Mouse (Mus musculus): Measurements from ENCODE around the gene Cplx3.

Gene Cplx3

GRCm38 (mm10) chr9:57638651-57639459, 32.8 kb upstream of the Cplx3 start:
- DNase-seq (ENCODE audit: low spot score in 2 of 2): peak in 1 of 2 experiments; percentile 43

GRCm38 (mm10) chr9:57637741-57638322, 31.8 kb upstream of the Cplx3 start:
- DNase-seq (ENCODE audit: low spot score in 2 of 2): peak in 1 of 2 experiments; percentile 76

GRCm38 (mm10) chr9:57637272-57637671, 31.2 kb upstream of the Cplx3 start:
- no peak for DNase-seq (ENCODE audit: low spot score in 2 of 2)

- DNase-seq (ENCODE audit: low spot score in 2 of 2): no peak
These were observed 27.5 kb upstream of the Cplx3 start for GRCm38 (mm10) chr9:57633481-57634024.

- DNase-seq (ENCODE audit: low spot score in 2 of 2): peak; percentile 69 to 74
These were observed 23.2 kb upstream of the Cplx3 start for GRCm38 (mm10) chr9:57629118-57629874.

GRCm38 (mm10) chr9:57628717-57629116, 22.6 kb upstream of the Cplx3 start:
- DNase-seq (ENCODE audit: low spot score in 2 of 2): no peak

GRCm38 (mm10) chr9:57627892-57628291, 21.8 kb upstream of the Cplx3 start:
- DNase-seq (ENCODE audit: low spot score in 2 of 2): no peak

GRCm38 (mm10) chr9:57627191-57627590, 21.1 kb upstream of the Cplx3 start:
- no peak for DNase-seq (ENCODE audit: low spot score in 2 of 2)

GRCm38 (mm10) chr9:57625674-57626500, 19.8 kb upstream of the Cplx3 start:
- DNase-seq (ENCODE audit: low spot score in 2 of 2): no peak

- DNase-seq (ENCODE audit: low spot score in 2 of 2): no peak
These were observed 18.2 kb upstream of the Cplx3 start for GRCm38 (mm10) chr9:57624295-57624694.

- no peak for DNase-seq (ENCODE audit: low spot score in 2 of 2)
These were observed 14.6 kb upstream of the Cplx3 start, which contains the start of gene Lman1l for GRCm38 (mm10) chr9:57620674-57621073. Gene Lman1l, minus strand, starts transcription at chr9:57620774.

GRCm38 (mm10) chr9:57618854-57619253, 12.8 kb upstream of the Cplx3 start:
- no peak for DNase-seq (ENCODE audit: low spot score in 2 of 2)

- no peak for DNase-seq (ENCODE audit: low spot score in 2 of 2)
These were observed 11.6 kb upstream of the Cplx3 start for GRCm38 (mm10) chr9:57617556-57618169.

- no peak for DNase-seq (ENCODE audit: low spot score in 2 of 2)
These were observed 8.7 kb upstream of the Cplx3 start for GRCm38 (mm10) chr9:57614786-57615185.

GRCm38 (mm10) chr9:57613975-57614374, 7.9 kb upstream of the Cplx3 start:
- no peak for DNase-seq (ENCODE audit: low spot score in 2 of 2)

- no peak for DNase-seq (ENCODE audit: low spot score in 2 of 2)
These were observed 6.5 kb upstream of the Cplx3 start for GRCm38 (mm10) chr9:57612587-57612986.

GRCm38 (mm10) chr9:57610359-57610826, 4.3 kb upstream of the Cplx3 start:
- DNase-seq (ENCODE audit: low spot score in 2 of 2): no peak

GRCm38 (mm10) chr9:57609803-57610202, 3.7 kb upstream of the Cplx3 start:
- no peak for DNase-seq (ENCODE audit: low spot score in 2 of 2)

GRCm38 (mm10) chr9:57605503-57605902, 578 bp downstream of the Cplx3 start:
- no peak for DNase-seq (ENCODE audit: low spot score in 2 of 2)

GRCm38 (mm10) chr9:57604875-57605274, 1.2 kb downstream of the Cplx3 start:
- no peak for DNase-seq (ENCODE audit: low spot score in 2 of 2)

- DNase-seq (ENCODE audit: low spot score in 2 of 2): no peak
These were observed 4.0 kb downstream of the Cplx3 start for GRCm38 (mm10) chr9:57602098-57602497.
